Mouse (Mus musculus) lung, adult 2 months (tissue): Measurements from ENCODE around the gene Wasf2.
"Not testable (repeated sequence)": the region's sequence is repeated elsewhere in the genome, so short reads cannot be mapped to it uniquely, and the experiment has no call there.

Source experiments
- CTCF ChIP-seq: fragments of 200-500 bp; IDR thresholded peaks from 2 replicates; pipeline ENCODE4 v1.5.1; 2011; ENCODE audit warnings: mild to moderate bottlenecking, low read length, control low read depth; ENCODE audit not compliant: insufficient read depth
- POLR2A ChIP-seq: fragments of 200-500 bp; IDR thresholded peaks from 2 replicates; pipeline ENCODE4 v1.6.1; 2011; ENCODE audit warnings: low read depth, mild to moderate bottlenecking, control low read depth, low read length, borderline replicate concordance; ENCODE audit errors: extremely low read depth

GRCm38 (mm10) chr4:133095734-133096065 lies 34.6 kb upstream of the Wasf2 start:
- TF ChIP-seq POLR2A, CTCF: not testable (repeated sequence)
